Mouse (Mus musculus) megakaryocyte, embryonic 14.5 days (primary cell): ENCODE measurements at regions not wholly inside any gene's neighbourhood (a gene's known extent, or its start where the extent isn't known, plus 50 kb on each side); places are given as distances from the start of the nearest gene placed in this dataset.

Source experiments
- H3K27me3 ChIP-seq: replicated peaks from 2 replicates; pipeline ENCODE3; 2012; ENCODE audit warnings: inconsistent platforms
- H3K36me3 ChIP-seq: replicated peaks from 2 replicates; pipeline ENCODE3; 2012; ENCODE audit warnings: low read length, inconsistent platforms, mixed read lengths
- H3K4me1 ChIP-seq: 2 replicates; pipeline ENCODE4 v1.6.1; 2012; ENCODE audit warnings: inconsistent platforms
- H3K4me3 ChIP-seq: replicated peaks from 2 replicates; pipeline ENCODE3; 2012; ENCODE audit warnings: moderate library complexity, mild to moderate bottlenecking, inconsistent platforms
- H3K9me3 ChIP-seq: 2 replicates; pipeline ENCODE4 v1.6.1; 2012; ENCODE audit warnings: inconsistent platforms
- FLI1 ChIP-seq: IDR thresholded peaks from 2 replicates; pipeline ENCODE4 v1.6.1; 2012; ENCODE audit warnings: low read length, inconsistent platforms, mixed read lengths
- GATA1 ChIP-seq: IDR thresholded peaks from 3 replicates; pipeline ENCODE4 v1.6.1; 2012; ENCODE audit warnings: mixed read lengths, low read length, inconsistent platforms, borderline replicate concordance

DNA sequence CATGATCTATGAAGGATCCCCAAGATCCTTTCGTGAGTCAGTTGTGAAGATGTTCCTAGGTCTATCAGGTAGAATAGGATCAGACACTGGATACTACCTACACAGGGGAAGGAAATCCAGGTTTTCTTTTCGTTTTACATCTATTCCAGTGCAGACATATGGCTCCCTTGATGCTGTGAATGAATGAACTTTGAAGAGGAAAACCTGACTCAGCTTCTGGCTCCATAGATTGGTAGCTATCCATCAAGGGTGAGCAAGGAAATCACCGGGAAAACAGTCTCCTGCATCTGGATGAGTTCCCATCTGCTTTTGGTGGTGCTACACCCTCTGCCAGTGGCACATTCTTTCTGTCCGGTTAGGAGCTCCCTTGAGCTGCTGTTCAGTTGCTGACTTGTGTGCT is 687.8 kb downstream of the Hs3st4 start:
- no peaks in the 10 kb centered on the region for H3K4me1 ChIP-seq
- no peak for TF ChIP-seq FLI1
- TF ChIP-seq GATA1: no peak
- no peaks in the 10 kb centered on the region for H3K36me3 ChIP-seq
- peaks cover 5% of the 10 kb centered on the region for H3K9me3 ChIP-seq
- H3K27me3 ChIP-seq: no peaks in the 10 kb centered on the region
- H3K4me3 ChIP-seq: no peak overlapping the region

- Histone ChIP-seq H3K9me3 (peaks cover 5% of the 10 kb centered on the region), H3K4me1 (no peaks in the 10 kb centered on the region), H3K36me3 (no peaks in the 10 kb centered on the region), H3K4me3 (no peak overlapping the region), H3K27me3 (no peaks in the 10 kb centered on the region)
- TF ChIP-seq FLI1: no peak
- TF ChIP-seq GATA1: no peak
Measured at GRCm38 (mm10) chr7:124671117-124671516, 688.4 kb downstream of the Hs3st4 start.

DNA sequence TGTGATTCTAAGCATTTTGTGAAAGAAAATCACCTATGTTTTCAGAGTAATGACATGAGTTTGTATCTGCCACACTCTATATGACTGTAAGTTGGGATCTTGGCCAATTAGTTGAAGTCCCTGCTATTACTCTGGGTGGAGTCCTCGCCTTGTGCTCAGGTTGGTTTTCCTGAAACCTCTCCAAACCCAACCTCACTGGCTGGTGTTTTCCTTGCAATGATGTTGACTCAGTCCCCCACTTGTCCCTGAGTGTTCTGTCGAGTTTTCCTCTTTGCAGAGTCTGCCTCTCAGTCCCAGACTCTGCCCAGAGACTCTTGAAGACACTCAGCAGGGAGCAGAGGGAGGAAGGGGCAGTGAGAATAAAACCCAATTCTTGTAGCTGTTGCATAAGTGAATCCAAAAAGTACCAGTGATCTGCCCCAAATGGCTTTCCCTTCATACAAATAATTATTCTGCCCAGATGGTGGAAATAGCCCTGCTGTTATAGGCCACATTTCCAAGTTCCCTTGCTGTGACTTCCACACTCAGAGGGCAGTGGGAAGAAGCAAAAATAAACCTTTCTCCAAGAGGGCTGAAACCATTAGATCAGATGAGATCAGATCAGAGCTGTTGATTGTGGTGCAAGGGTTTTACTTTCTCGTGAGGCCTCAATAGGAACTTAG is 694.3 kb downstream of the Hs3st4 start:
- Histone ChIP-seq H3K4me1 (no peaks in the 10 kb centered on the region), H3K36me3 (no peaks in the 10 kb centered on the region), H3K9me3 (peaks cover 8% of the 10 kb centered on the region), H3K4me3 (no peak overlapping the region), H3K27me3 (no peaks in the 10 kb centered on the region)
- TF ChIP-seq FLI1 (no peak), GATA1 (no peak)

GRCm38 (mm10) chr7:124680561-124680960 is 697.9 kb downstream of the Hs3st4 start:
- no peaks in the 10 kb centered on the region for H3K4me1 ChIP-seq
- no peaks in the 10 kb centered on the region for H3K36me3 ChIP-seq
- TF ChIP-seq FLI1 (no peak), GATA1 (no peak)
- H3K4me3 ChIP-seq: no peak overlapping the region
- no peaks in the 10 kb centered on the region for H3K27me3 ChIP-seq
- peaks cover 8% of the 10 kb centered on the region for H3K9me3 ChIP-seq

GRCm38 (mm10) chr7:124681212-124681611 is 698.5 kb downstream of the Hs3st4 start:
- no peaks in the 10 kb centered on the region for H3K36me3 ChIP-seq
- peaks cover 8% of the 10 kb centered on the region for H3K9me3 ChIP-seq
- no peaks in the 10 kb centered on the region for H3K27me3 ChIP-seq
- H3K4me3 ChIP-seq: peak overlapping the region; percentile 60
- no peaks in the 10 kb centered on the region for H3K4me1 ChIP-seq
- TF ChIP-seq GATA1 (no peak), FLI1 (no peak)

DNA sequence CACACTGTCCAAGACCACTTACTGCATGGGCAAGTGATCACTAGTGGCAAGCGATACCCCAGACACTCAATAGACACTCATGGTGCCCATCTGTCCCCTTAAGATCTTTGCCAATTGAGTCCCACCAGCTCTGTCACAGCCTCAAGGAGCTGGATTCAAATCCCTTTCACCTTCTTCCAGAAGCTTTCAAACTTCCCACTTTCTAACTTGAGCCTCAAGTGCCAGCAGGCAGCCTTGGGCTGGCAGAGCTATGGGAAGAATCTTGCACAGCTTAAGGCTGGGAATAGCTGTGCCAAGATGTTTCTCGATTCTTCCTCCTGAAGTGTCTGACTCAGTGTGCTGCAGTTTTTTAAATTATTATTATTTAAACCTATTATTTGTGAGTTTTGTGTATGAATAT is 699.2 kb downstream of the Hs3st4 start:
- Histone ChIP-seq H3K4me3 (no peak overlapping the region), H3K9me3 (peaks cover 8% of the 10 kb centered on the region), H3K27me3 (no peaks in the 10 kb centered on the region), H3K4me1 (no peaks in the 10 kb centered on the region), H3K36me3 (no peaks in the 10 kb centered on the region)
- no peak for TF ChIP-seq GATA1
- no peak for TF ChIP-seq FLI1

DNA sequence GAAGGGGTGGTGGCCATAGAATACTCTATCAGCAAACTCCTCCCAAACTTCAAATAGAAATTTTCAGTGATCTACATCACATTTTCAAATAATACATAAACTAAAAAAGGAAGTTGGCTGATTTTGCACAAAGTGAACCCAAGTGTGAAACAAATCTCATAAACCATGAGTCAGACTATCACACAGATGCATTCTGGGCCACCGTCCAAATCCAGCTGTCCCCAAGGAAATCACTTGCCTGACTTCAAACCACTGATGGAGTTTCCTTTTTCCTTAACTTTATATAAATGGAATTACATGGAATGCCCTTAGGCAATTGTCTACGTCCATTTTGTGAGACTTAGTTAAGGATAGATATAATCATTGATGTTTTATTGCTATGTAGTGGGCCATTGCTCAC is 702.8 kb downstream of the Hs3st4 start:
- H3K4me3 ChIP-seq: no peak overlapping the region
- TF ChIP-seq GATA1 (no peak), FLI1 (no peak)
- H3K9me3 ChIP-seq: peaks cover 8% of the 10 kb centered on the region
- H3K36me3 ChIP-seq: no peaks in the 10 kb centered on the region
- H3K27me3 ChIP-seq: no peaks in the 10 kb centered on the region
- no peaks in the 10 kb centered on the region for H3K4me1 ChIP-seq

GRCm38 (mm10) chr7:124704163-124704824 is 721.6 kb downstream of the Hs3st4 start:
- H3K36me3 ChIP-seq: no peaks in the 10 kb centered on the region
- H3K9me3 ChIP-seq: peaks cover 13% of the 10 kb centered on the region
- no peak for TF ChIP-seq FLI1
- no peak for TF ChIP-seq GATA1
- H3K4me3 ChIP-seq: no peak overlapping the region
- no peaks in the 10 kb centered on the region for H3K4me1 ChIP-seq
- no peaks in the 10 kb centered on the region for H3K27me3 ChIP-seq

- no peak for TF ChIP-seq FLI1
- no peak for TF ChIP-seq GATA1
- Histone ChIP-seq H3K36me3 (no peaks in the 10 kb centered on the region), H3K9me3 (peaks cover 12% of the 10 kb centered on the region; the same call in 1 of the 2 replicates), H3K4me1 (no peaks in the 10 kb centered on the region), H3K27me3 (no peaks in the 10 kb centered on the region), H3K4me3 (no peak overlapping the region)
Measured at GRCm38 (mm10) chr7:124707143-124707542, 724.5 kb downstream of the Hs3st4 start.

GRCm38 (mm10) chr7:124708771-124709485 is 726.3 kb downstream of the Hs3st4 start:
- H3K9me3 ChIP-seq: peaks cover 12% of the 10 kb centered on the region; the same call in 1 of the 2 replicates
- no peaks in the 10 kb centered on the region for H3K4me1 ChIP-seq
- no peaks in the 10 kb centered on the region for H3K27me3 ChIP-seq
- H3K4me3 ChIP-seq: no peak overlapping the region
- TF ChIP-seq FLI1 (no peak), GATA1 (no peak)
- no peaks in the 10 kb centered on the region for H3K36me3 ChIP-seq
